Mouse (Mus musculus) liver, adult 2 months (tissue): ENCODE measurements around the gene Ephx1. TPM values are rescaled to one million over a fixed set of nuclear protein-coding genes. Genes with fewer than 3 reads are reported as not detected.
A peak's percentile ranks its signal among the peaks of the same experiment; 100 is the strongest.

Experiments used
- DNase-seq: peaks from one replicate; pipeline ENCODE4 v3.0.0-alpha.2; 2011; ENCODE audit warnings: low read depth, low spot score; ENCODE audit errors: extremely low read depth
- H3K27ac ChIP-seq: fragments of 200-500 bp; replicated peaks from 2 replicates; pipeline ENCODE4 v1.5.1; 2012; ENCODE audit warnings: low read depth, mild to moderate bottlenecking, control low read depth, inconsistent platforms, low read length; ENCODE audit not compliant: insufficient read depth
- H3K27me3 ChIP-seq: fragments of 200-500 bp; 2 replicates; pipeline ENCODE4 v1.6.1; 2012; ENCODE audit warnings: mild to moderate bottlenecking, moderate library complexity, low read length, inconsistent platforms; ENCODE audit not compliant: control insufficient read depth, insufficient read depth
- H3K36me3 ChIP-seq: fragments of 200-500 bp; 2 replicates; pipeline ENCODE4 v1.6.1; 2012; ENCODE audit warnings: low read length, inconsistent platforms; ENCODE audit not compliant: control insufficient read depth, insufficient read depth
- H3K4me1 ChIP-seq: fragments of 200-500 bp; 2 replicates; pipeline ENCODE4 v1.6.1; 2011; ENCODE audit warnings: low read length; ENCODE audit not compliant: control insufficient read depth, insufficient read depth
- H3K4me3 ChIP-seq: fragments of 200-500 bp; 2 replicates; pipeline ENCODE4 v1.5.1; 2011; ENCODE audit warnings: low read depth, mild to moderate bottlenecking, control low read depth, low read length, moderate library complexity; ENCODE audit not compliant: insufficient read depth
- H3K79me2 ChIP-seq: fragments of 200-500 bp; 2 replicates; pipeline ENCODE4 v1.6.1; 2012; ENCODE audit warnings: inconsistent platforms, mild to moderate bottlenecking, low read length, moderate library complexity; ENCODE audit not compliant: control insufficient read depth, insufficient read depth
- H3K9ac ChIP-seq: fragments of 200-500 bp; 2 replicates; pipeline ENCODE4 v1.6.1; 2012; ENCODE audit warnings: low read depth, mild to moderate bottlenecking, control low read depth, inconsistent platforms, low read length
- CTCF ChIP-seq: fragments of 200-500 bp; IDR thresholded peaks from 2 replicates; pipeline ENCODE4 v1.5.1; 2011; ENCODE audit warnings: low read depth, low read length, control low read depth
- POLR2A ChIP-seq: fragments of 200-500 bp; IDR thresholded peaks from 2 replicates; pipeline ENCODE4 v1.6.1; 2011; ENCODE audit warnings: low read length, control low read depth; ENCODE audit not compliant: insufficient read depth; ENCODE audit errors: extremely low read depth
- WGBS: fragments of 180-500 bp; shearing (Covaris S2); methylation state at CpG from one replicate; pipeline ENCODE4 v1.1.7; 2018; 5-methylcytosine and 5-hydroxymethylcytosine counted together
- polyA plus RNA-seq: library from polyadenylated mRNA; depleted of rRNA; stranded (reverse); fragments of >200 nt; gene quantifications from 2 replicates; pipeline ENCODE4 v1.2.3, GENCODE M21; 2012
- total RNA-seq: library from RNA; depleted of rRNA; stranded (reverse); fragments of >200 nt; gene quantifications from 2 replicates; pipeline ENCODE4 v1.2.3, GENCODE M21; 2014

The Ephx1 gene
- total and polyA plus RNA-seq, 2 experiments: 220 to 287 TPM

GRCm38 (mm10) chr1:180958797-180959196, 61.9 kb downstream of the Ephx1 start:
- Histone ChIP-seq H3K4me1 (no peaks in the 10 kb centered on the region), H3K4me3 (no peak overlapping the region), H3K9ac (no peak overlapping the region), H3K79me2 (no peaks in the 10 kb centered on the region), H3K36me3 (no peaks in the 10 kb centered on the region; the same call in 1 of the 2 replicates), H3K27ac (no peak overlapping the region), H3K27me3 (no peaks in the 10 kb centered on the region)
- DNase-seq: no peak
- WGBS: 89% methylated on average over 3 of the region's 3 CpGs
- no peak for TF ChIP-seq CTCF
- TF ChIP-seq POLR2A: no peak

DNA sequence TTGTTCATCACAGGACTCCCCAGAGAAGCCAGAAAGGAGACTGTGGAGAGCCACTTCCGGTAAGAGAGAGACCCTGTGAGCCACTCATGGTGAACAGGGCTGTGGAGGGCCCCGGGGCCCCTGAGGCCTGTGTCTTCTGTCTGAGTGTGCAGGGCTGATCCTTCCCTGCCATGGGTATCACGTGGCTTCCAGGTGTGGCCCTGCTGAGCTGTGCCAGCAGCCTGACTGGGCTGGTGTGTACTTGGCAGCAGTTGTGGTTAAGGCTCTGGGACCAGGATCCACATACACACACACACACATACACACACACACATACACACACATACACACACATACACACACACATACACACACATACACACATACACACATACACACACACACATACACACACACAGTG, 62.7 kb downstream of the Ephx1 start:
- Histone ChIP-seq H3K4me1 (0 out of 2 replicates have a peak, but pooled peaks cover 1% of the 10 kb centered on the region), H3K79me2 (no peaks in the 10 kb centered on the region), H3K27me3 (no peaks in the 10 kb centered on the region), H3K9ac (no peak overlapping the region), H3K36me3 (no peaks in the 10 kb centered on the region; the same call in 1 of the 2 replicates), H3K27ac (no peak overlapping the region), H3K4me3 (no peak overlapping the region)
- 87% methylated on average over 3 of the region's 3 CpGs for WGBS
- TF ChIP-seq CTCF: no peak
- TF ChIP-seq POLR2A: no peak
- no peak for DNase-seq

- H3K9ac ChIP-seq: no peak overlapping the region
- no peak overlapping the region for H3K27ac ChIP-seq
- H3K4me1 ChIP-seq: peaks cover 9% of the 10 kb centered on the region
- no peak overlapping the region for H3K4me3 ChIP-seq
- DNase-seq: peak; percentile 53
- H3K36me3 ChIP-seq: no peaks in the 10 kb centered on the region; the same call in 1 of the 2 replicates
- 72% methylated on average over 8 of the region's 8 CpGs for WGBS
- no peaks in the 10 kb centered on the region for H3K79me2 ChIP-seq
- no peaks in the 10 kb centered on the region for H3K27me3 ChIP-seq
- TF ChIP-seq POLR2A (no peak), CTCF (no peak)
Observed at GRCm38 (mm10) chr1:180956973-180957381, 63.7 kb downstream of the Ephx1 start.

DNA sequence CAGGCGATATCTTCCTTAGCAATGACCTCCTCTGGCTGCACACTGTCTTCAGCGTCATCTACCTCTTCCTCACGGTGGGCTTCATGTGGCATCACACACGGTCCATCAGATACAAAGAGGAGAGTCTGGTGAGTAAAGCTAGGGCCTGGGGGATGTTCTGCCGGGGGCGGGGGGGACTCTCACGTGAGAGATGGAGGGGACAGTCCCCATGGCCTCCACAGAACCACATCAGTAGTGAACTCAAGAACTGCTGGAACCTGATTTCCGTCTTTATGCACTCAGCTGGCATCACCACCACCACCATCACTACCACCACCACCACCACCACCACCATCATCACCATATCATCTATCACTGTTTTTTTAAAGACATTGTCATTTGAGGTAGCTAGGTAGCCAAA, 64.3 kb downstream of the Ephx1 start:
- Histone ChIP-seq H3K27ac (no peak overlapping the region), H3K4me3 (no peak overlapping the region), H3K36me3 (no peaks in the 10 kb centered on the region; the same call in 1 of the 2 replicates), H3K4me1 (peaks cover 11% of the 10 kb centered on the region), H3K79me2 (no peaks in the 10 kb centered on the region), H3K27me3 (no peaks in the 10 kb centered on the region), H3K9ac (no peak overlapping the region)
- DNase-seq: no peak
- WGBS: 91% methylated on average over 8 of the region's 8 CpGs
- TF ChIP-seq CTCF: no peak
- TF ChIP-seq POLR2A: no peak

DNA sequence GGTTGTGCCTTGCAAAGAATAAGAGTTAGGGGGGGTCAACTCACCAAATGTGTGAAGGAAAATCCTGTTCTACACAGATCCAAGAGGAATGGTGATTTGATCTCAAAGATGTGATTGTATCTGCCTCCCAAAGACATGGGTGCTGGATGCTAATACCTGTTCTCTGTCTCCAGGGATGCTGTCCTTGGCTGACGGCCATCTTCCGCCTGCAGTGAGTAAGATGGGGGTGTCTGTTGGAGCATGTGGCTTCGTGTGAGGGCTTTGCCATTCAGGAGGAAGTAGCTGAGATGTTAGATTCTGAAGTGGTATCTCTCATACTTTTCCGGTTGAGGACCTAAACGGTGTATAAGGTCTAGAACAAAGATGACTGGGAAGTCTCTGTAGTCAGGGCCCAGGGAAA, 67.9 kb downstream of the Ephx1 start:
- Histone ChIP-seq H3K4me3 (no peak overlapping the region), H3K27ac (no peak overlapping the region), H3K4me1 (peaks cover 11% of the 10 kb centered on the region), H3K36me3 (no peaks in the 10 kb centered on the region), H3K79me2 (no peaks in the 10 kb centered on the region), H3K9ac (no peak overlapping the region), H3K27me3 (no peaks in the 10 kb centered on the region)
- DNase-seq: no peak
- 55% methylated on average over 5 of the region's 5 CpGs for WGBS
- TF ChIP-seq POLR2A (no peak), CTCF (no peak)

DNA sequence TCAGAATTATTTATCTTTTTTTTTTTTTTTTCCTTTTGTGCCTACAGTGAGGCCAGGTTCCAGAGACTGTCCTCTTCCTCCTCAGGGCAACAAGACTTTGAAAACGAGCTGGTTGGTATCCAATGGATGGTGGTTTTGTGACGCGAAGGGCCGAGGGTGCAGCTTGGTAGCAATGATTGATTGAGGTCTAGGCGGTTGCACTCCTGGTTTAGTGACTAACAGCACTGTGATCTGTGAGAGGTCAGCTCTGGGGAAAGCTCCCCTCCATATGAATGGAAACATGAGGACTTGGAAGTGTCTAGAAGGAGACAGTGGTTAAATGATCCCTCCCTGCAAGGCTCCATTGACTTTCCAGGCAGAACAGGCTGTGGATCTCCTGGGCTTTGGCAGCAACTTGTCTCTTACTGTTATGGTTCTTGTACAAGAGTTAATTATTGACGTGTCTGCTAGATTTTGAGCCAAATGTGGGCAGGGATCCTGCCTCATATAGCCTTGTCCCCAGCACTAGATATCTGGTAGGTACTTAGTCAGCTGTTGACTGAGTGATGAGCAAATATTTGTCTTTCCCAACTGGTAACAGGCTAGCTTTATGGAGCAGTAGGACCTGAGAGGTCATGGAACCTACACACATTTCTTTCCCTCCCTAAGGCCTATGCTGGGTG, 68.5 kb downstream of the Ephx1 start:
- Histone ChIP-seq H3K9ac (no peak overlapping the region), H3K36me3 (no peaks in the 10 kb centered on the region), H3K79me2 (no peaks in the 10 kb centered on the region), H3K27ac (no peak overlapping the region; the same call in 1 of the 2 replicates), H3K27me3 (no peaks in the 10 kb centered on the region), H3K4me1 (peaks cover 11% of the 10 kb centered on the region), H3K4me3 (no peak overlapping the region)
- no peak for TF ChIP-seq POLR2A
- no peak for TF ChIP-seq CTCF
- WGBS: 19% methylated on average over 6 of the region's 6 CpGs
- peak; percentile 100 for DNase-seq
